Mouse (Mus musculus): ENCODE measurements around the gene Rgl1. TPM values are rescaled to one million over a fixed set of nuclear protein-coding genes. Genes with fewer than 3 reads are reported as not detected.
A peak's percentile ranks its signal among the peaks of the same experiment; 100 is the strongest.

Gene Rgl1
- polyA plus RNA-seq, 2 experiments: 5.4 to 8.6 TPM

DNA sequence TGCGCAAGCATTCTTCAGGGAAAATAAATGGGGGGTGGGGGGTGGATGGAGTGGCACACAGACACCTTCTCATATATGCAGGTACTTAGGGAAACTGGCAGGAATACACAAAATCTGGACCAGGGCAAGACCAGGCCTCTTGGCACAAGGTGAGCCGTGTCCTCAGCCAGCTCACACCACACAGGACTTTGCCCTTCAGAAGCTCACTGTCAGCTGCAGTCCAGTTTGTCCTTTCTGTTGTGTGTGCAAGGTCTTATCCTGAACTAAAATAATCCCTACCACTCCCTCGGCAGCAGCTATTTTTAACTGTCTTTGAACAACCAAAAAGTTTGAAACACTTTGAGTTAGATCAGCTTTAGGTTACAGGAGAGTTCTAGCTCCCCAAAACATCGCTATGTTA lies 227.3 kb downstream of the Rgl1 start:
- TF ChIP-seq EP300 (IDR thresholded peaks at IDR 0.05; ENCODE audit: low read depth) (no peak), CTCF (IDR thresholded peaks at IDR 0.05; ENCODE audit: low read depth) (no peak)

DNA sequence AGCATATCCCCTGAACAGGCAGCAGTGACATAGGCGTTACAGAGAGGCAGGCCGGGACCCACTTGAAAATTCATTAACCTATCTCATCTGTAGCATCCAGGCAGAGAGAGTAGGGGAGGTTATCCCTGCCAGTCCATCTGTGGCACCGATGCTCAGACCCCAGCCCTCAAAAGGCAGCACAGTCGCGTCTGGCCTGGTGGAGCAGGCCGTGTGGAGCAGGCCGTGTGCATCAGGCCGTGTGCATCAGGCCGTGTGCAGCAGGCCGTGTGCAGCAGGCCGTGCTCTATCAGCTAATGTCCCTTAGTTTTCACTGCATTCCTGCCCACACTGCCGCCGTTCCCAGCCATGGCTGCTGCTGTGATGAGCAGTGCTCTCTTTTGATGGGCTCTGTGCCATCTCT lies 229.0 kb downstream of the Rgl1 start:
- 73% methylated on average over 13 of the region's 13 CpGs for WGBS (ENCODE audit: insufficient replicate concordance)
- no peaks in the 10 kb centered on the region for H3K27me3 ChIP-seq (ENCODE audit: control insufficient read depth, insufficient read depth, low read length)
- 0 out of 4 replicates have a peak, but pooled peaks cover 0 to 2% of the 10 kb centered on the region in 2 experiments for H3K4me1 ChIP-seq (replicated peaks; ENCODE audit: control insufficient read depth in 2 of 2, insufficient read depth in 2 of 2, low read length in 1 of 2)
- H3K9ac ChIP-seq (replicated peaks): no peak overlapping the region
- no peak overlapping the region for H3K4me3 ChIP-seq (ENCODE audit: insufficient read depth in 1 of 2, low read depth in 2 of 2, low read length in 2 of 2)
- ATAC-seq (ENCODE audit: insufficient read depth): no peak
- no peaks in the 10 kb centered on the region for H3K9me3 ChIP-seq (ENCODE audit: control insufficient read depth, low read length)
- no peaks in the 10 kb centered on the region for H3K36me3 ChIP-seq (replicated peaks; ENCODE audit: control insufficient read depth, insufficient read depth, low read depth)
- no peak for DNase-seq (ENCODE audit: low read depth in 3 of 3, low spot score in 3 of 3)
- TF ChIP-seq CTCF (IDR thresholded peaks at IDR 0.05; ENCODE audit: low read depth) (no peak), EP300 (IDR thresholded peaks at IDR 0.05; ENCODE audit: low read depth) (no peak)
- no peak overlapping the region for H3K27ac ChIP-seq
- no peak overlapping the region for H3K4me2 ChIP-seq (ENCODE audit: low read depth)

More for the DNA sequence above, 227.3 kb downstream of the Rgl1 start:
- no peaks in the 10 kb centered on the region for H3K9me3 ChIP-seq (ENCODE audit: control insufficient read depth, low read length)
- WGBS (ENCODE audit: insufficient replicate concordance): 63% methylated on average over 4 of the region's 4 CpGs
- DNase-seq (ENCODE audit: low read depth in 3 of 3, low spot score in 3 of 3) (no peak), ATAC-seq (ENCODE audit: insufficient read depth) (no peak)
- no peaks in the 10 kb centered on the region for H3K4me1 ChIP-seq (replicated peaks; ENCODE audit: control insufficient read depth in 2 of 2, insufficient read depth in 2 of 2, low read length in 1 of 2)
- no peak overlapping the region for H3K27ac ChIP-seq
- no peak overlapping the region for H3K4me2 ChIP-seq (ENCODE audit: low read depth)
- H3K4me3 ChIP-seq (ENCODE audit: insufficient read depth in 1 of 2, low read depth in 2 of 2, low read length in 2 of 2): no peak overlapping the region
- H3K36me3 ChIP-seq (replicated peaks; ENCODE audit: control insufficient read depth, insufficient read depth, low read depth): no peaks in the 10 kb centered on the region
- H3K27me3 ChIP-seq (ENCODE audit: control insufficient read depth, insufficient read depth, low read length): no peaks in the 10 kb centered on the region
- H3K9ac ChIP-seq (replicated peaks): no peak overlapping the region

DNA sequence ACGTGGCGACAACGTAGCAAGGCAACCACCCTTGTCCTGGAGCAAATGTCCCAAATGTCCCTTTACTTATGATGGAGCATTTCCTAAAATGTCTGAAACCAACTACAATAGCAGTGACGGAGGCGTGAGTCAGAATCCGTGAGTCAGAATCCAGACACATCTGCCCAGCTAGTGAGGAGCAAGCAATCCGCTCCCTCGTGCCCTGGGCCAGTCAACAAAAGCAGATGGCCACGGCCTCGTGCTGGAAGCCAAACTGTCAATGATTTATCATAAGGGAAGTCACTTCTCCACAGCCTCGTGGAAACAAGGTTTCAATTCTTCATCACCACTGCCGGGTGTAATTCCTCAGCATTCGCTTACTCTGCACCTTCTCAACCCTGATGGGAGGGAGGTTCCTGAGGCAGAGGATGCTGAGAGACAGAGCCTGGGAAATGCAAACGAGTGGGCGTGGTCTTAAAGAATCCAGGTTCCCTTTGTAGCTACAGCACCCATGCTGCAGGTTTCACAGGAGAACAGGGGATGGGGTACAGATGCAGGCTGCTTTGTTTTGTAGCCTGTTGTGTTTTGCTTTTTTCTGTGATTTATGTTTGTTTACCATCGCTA lies 229.6 kb downstream of the Rgl1 start:
- Histone ChIP-seq H3K4me3 (ENCODE audit: insufficient read depth in 1 of 2, low read depth in 2 of 2, low read length in 2 of 2) (no peak overlapping the region), H3K4me2 (ENCODE audit: low read depth) (no peak overlapping the region), H3K4me1 (replicated peaks; ENCODE audit: control insufficient read depth in 2 of 2, insufficient read depth in 2 of 2, low read length in 1 of 2) (0 out of 4 replicates have a peak, but pooled peaks cover 0 to 2% of the 10 kb centered on the region in 2 experiments), H3K27ac (no peak overlapping the region), H3K36me3 (replicated peaks; ENCODE audit: control insufficient read depth, insufficient read depth, low read depth) (no peaks in the 10 kb centered on the region), H3K9me3 (ENCODE audit: control insufficient read depth, low read length) (no peaks in the 10 kb centered on the region), H3K27me3 (ENCODE audit: control insufficient read depth, insufficient read depth, low read length) (no peaks in the 10 kb centered on the region), H3K9ac (replicated peaks) (no peak overlapping the region)
- WGBS (ENCODE audit: insufficient replicate concordance): 55% methylated on average over 16 of the region's 16 CpGs
- TF ChIP-seq CTCF (IDR thresholded peaks at IDR 0.05; ENCODE audit: low read depth) (no peak), EP300 (IDR thresholded peaks at IDR 0.05; ENCODE audit: low read depth) (no peak)
- DNase-seq (ENCODE audit: low read depth in 3 of 3, low spot score in 3 of 3): no peak
- no peak for ATAC-seq (ENCODE audit: insufficient read depth)

DNA sequence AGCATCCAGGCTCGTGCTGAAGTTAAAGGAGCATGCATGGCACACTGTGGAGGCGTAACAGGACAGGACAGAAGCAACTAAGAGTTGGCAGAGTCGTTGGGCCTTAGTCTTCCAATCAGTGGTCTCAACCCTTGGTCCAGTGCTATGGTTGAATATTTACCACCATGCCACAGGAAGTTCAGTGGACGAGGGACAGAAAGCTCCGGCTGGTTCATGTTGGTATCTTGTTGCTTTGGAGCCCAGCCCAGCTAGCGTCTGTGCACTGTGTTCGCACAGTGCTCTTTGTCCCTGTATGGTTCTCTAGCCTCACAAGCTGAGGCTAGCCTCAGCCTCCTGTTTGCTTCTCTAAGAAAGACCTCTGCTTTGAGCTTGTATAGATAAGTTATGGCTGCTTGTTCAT lies 231.6 kb downstream of the Rgl1 start:
- no peak overlapping the region for H3K4me3 ChIP-seq (ENCODE audit: insufficient read depth in 1 of 2, low read depth in 2 of 2, low read length in 2 of 2)
- ATAC-seq (ENCODE audit: insufficient read depth): no peak
- H3K36me3 ChIP-seq (replicated peaks; ENCODE audit: control insufficient read depth, insufficient read depth, low read depth): no peaks in the 10 kb centered on the region
- H3K27me3 ChIP-seq (ENCODE audit: control insufficient read depth, insufficient read depth, low read length): no peaks in the 10 kb centered on the region
- no peak for DNase-seq (ENCODE audit: low read depth in 3 of 3, low spot score in 3 of 3)
- H3K9me3 ChIP-seq (ENCODE audit: control insufficient read depth, low read length): no peaks in the 10 kb centered on the region
- WGBS (ENCODE audit: insufficient replicate concordance): 64% methylated on average over 7 of the region's 7 CpGs
- no peak overlapping the region for H3K9ac ChIP-seq (replicated peaks)
- no peak overlapping the region for H3K27ac ChIP-seq
- H3K4me2 ChIP-seq (ENCODE audit: low read depth): no peak overlapping the region
- no peak for TF ChIP-seq CTCF (IDR thresholded peaks at IDR 0.05; ENCODE audit: low read depth)
- TF ChIP-seq EP300 (IDR thresholded peaks at IDR 0.05; ENCODE audit: low read depth): no peak
- 0 out of 4 replicates have a peak, but pooled peaks cover 0 to 2% of the 10 kb centered on the region in 2 experiments for H3K4me1 ChIP-seq (replicated peaks; ENCODE audit: control insufficient read depth in 2 of 2, insufficient read depth in 2 of 2, low read length in 1 of 2)

DNA sequence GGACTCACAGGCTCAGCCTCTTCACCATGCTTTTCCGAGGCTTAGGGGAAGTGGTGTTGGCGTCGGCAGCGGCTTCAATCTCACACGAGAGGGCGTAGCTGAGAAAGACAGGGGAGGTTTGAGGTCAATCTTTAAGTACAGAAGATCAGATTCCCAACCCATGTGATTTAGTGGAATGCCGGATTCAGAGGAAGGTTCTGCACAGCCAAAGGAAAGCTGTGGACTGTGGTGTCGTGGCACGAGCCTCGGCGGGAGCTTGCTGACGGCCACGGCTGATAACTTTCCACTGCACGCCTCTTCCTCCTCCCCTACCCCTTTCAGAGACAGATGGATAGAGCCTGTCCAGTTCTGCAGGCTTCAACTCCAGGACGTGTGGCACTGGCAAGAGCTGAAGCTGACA lies 234.7 kb downstream of the Rgl1 start:
- no peak for DNase-seq (ENCODE audit: low read depth in 3 of 3, low spot score in 3 of 3)
- TF ChIP-seq CTCF (IDR thresholded peaks at IDR 0.05; ENCODE audit: low read depth): peak; percentile 37
- no peak for TF ChIP-seq EP300 (IDR thresholded peaks at IDR 0.05; ENCODE audit: low read depth)
- H3K27ac ChIP-seq: no peak overlapping the region
- no peak for ATAC-seq (ENCODE audit: insufficient read depth)
- no peak overlapping the region for H3K4me3 ChIP-seq (ENCODE audit: insufficient read depth in 1 of 2, low read depth in 2 of 2, low read length in 2 of 2)
- 0 out of 4 replicates have a peak, but pooled peaks cover 0 to 2% of the 10 kb centered on the region in 2 experiments for H3K4me1 ChIP-seq (replicated peaks; ENCODE audit: control insufficient read depth in 2 of 2, insufficient read depth in 2 of 2, low read length in 1 of 2)
- H3K27me3 ChIP-seq (ENCODE audit: control insufficient read depth, insufficient read depth, low read length): no peaks in the 10 kb centered on the region
- no peak overlapping the region for H3K9ac ChIP-seq (replicated peaks)
- no peak overlapping the region for H3K4me2 ChIP-seq (ENCODE audit: low read depth)
- H3K36me3 ChIP-seq (replicated peaks; ENCODE audit: control insufficient read depth, insufficient read depth, low read depth): no peaks in the 10 kb centered on the region
- H3K9me3 ChIP-seq (ENCODE audit: control insufficient read depth, low read length): no peaks in the 10 kb centered on the region
- 22% methylated on average over 15 of the region's 15 CpGs for WGBS (ENCODE audit: insufficient replicate concordance)
